Mouse (Mus musculus) limb, embryonic 13.5 days (tissue): ENCODE measurements around the gene Hoxb9. TPM values are rescaled to one million over a fixed set of nuclear protein-coding genes. Genes with fewer than 3 reads are reported as not detected.

Source experiments
- ATAC-seq: fragments of 200-750 bp; cut with Nextera tagmentation; 2 replicates; pipeline ENCODE4 v1.8.0; 2017; ENCODE audit warnings: low read depth, moderate number of reproducible peaks, moderate TSS enrichment; ENCODE audit not compliant: low FRiP score
- H3K27ac ChIP-seq: fragments of 300-500 bp; sonication (generic); 2 replicates; pipeline ENCODE4 v1.5.1; 2015; ENCODE audit warnings: inconsistent platforms, mild to moderate bottlenecking, moderate library complexity
- H3K27me3 ChIP-seq: fragments of 300-500 bp; sonication (generic); 2 replicates; pipeline ENCODE4 v1.6.1; 2015; ENCODE audit warnings: mild to moderate bottlenecking, inconsistent platforms
- H3K36me3 ChIP-seq: fragments of 300-500 bp; sonication (generic); 2 replicates; pipeline ENCODE4 v1.6.1; 2015; ENCODE audit warnings: inconsistent platforms, mild to moderate bottlenecking, moderate library complexity
- H3K4me1 ChIP-seq: fragments of 300-500 bp; sonication (generic); 2 replicates; pipeline ENCODE4 v1.6.1; 2015; ENCODE audit warnings: inconsistent platforms
- H3K4me2 ChIP-seq: fragments of 300-500 bp; sonication (generic); replicated peaks from 2 replicates; pipeline ENCODE4 v1.6.1; 2015; ENCODE audit warnings: inconsistent platforms, mild to moderate bottlenecking, moderate library complexity
- H3K4me3 ChIP-seq: fragments of 300-500 bp; sonication (generic); 2 replicates; pipeline ENCODE4 v1.5.1; 2015; ENCODE audit warnings: moderate library complexity, mild to moderate bottlenecking, inconsistent platforms
- H3K9ac ChIP-seq: fragments of 300-500 bp; sonication (generic); 2 replicates; pipeline ENCODE4 v1.6.1; 2015; ENCODE audit warnings: mild to moderate bottlenecking, inconsistent platforms
- H3K9me3 ChIP-seq: fragments of 300-500 bp; sonication (generic); 2 replicates; pipeline ENCODE4 v1.6.1; 2016; ENCODE audit warnings: inconsistent platforms
- WGBS: fragments of 180-500 bp; shearing (Covaris S2); methylation state at CpG from one replicate; pipeline ENCODE4 v1.1.7; 2015; 5-methylcytosine and 5-hydroxymethylcytosine counted together
- microRNA counts: library from miRNA; unstranded; fragments of <30 nt; microRNA quantifications from one replicate; lab custom pipeline; 2016
- microRNA-seq: library from miRNA; unstranded; fragments of <30 nt; microRNA quantifications from one replicate; pipeline ENCODE4, GENCODE M21; 2016
- polyA plus RNA-seq: library from polyadenylated mRNA; unstranded; fragments of >200 nt; fragmentation: Nextera tagmentation; extraction: Ambion mirVana; gene quantifications from 2 replicates; pipeline ENCODE4 v1.2.1, GENCODE M21; 2015

Hoxb9 gene
- polyA plus RNA-seq, 1 experiment from 2014 or later = 1.3 TPM

GRCm38 (mm10) chr11:96325747-96326212 is 54.5 kb downstream of the Hoxb9 start:
- WGBS = 5% methylated on average over 22 of the region's 22 CpGs
- Histone ChIP-seq H3K4me2 (peak overlapping the region; percentile 28; the same call in 1 of the 2 replicates), H3K36me3 (no peaks in the 10 kb centered on the region), H3K4me1 (no peaks in the 10 kb centered on the region), H3K27ac (no peak overlapping the region), H3K9me3 (no peaks in the 10 kb centered on the region), H3K27me3 (peaks cover 100% of the 10 kb centered on the region), H3K9ac (no peak overlapping the region), H3K4me3 (0 out of 2 replicates have a peak overlapping the region, but pooled peaks have one; percentile 2)
- ATAC-seq = no peak

MicroRNAs within 50 kb of the gene (microRNA counts, 519-probe panel; counts per million panel counts)
- microRNA mmu-miR-10a (lab: Ali Mortazavi, UCI) (3,507 counts per million, percentile 63 among the panel's probes with 10 or more counts), microRNA mmu-miR-196a (lab: Ali Mortazavi, UCI) (4,265 counts per million, percentile 82 among the panel's probes with 10 or more counts)

Small RNA genes lying within 50 kb of the gene (microRNA-seq; reads per million reads assigned to microRNA genes)
- 5,800 reads per million, percentile 91 among the genes with 10 or more reads in this experiment for gene Mir10a
- 21.8 reads per million, percentile 36 among the genes with 10 or more reads in this experiment for gene Mir196a-1

Other genes with a start within 250 kb of the Hoxb9 start
- not detected in 2 replicates for gene Gip, start 246.9 kb upstream of the Hoxb9 start, polyA plus RNA-seq
- 95.0 and 98.4 TPM in 2 replicates for gene Snf8, start 236.6 kb upstream of the Hoxb9 start, polyA plus RNA-seq
- gene Ube2z, start 206.1 kb upstream of the Hoxb9 start, polyA plus RNA-seq = 39.2 and 41.4 TPM in 2 replicates
- 424 and 500 TPM in 2 replicates for gene Atp5g1, start 195.8 kb upstream of the Hoxb9 start, polyA plus RNA-seq
- not detected in 2 replicates for gene Calcoco2, start 159.5 kb upstream of the Hoxb9 start, polyA plus RNA-seq
- not detected in 2 replicates for gene Ttll6, start 137.7 kb upstream of the Hoxb9 start, polyA plus RNA-seq
- not detected in 2 replicates for gene Hoxb13, start 77.1 kb upstream of the Hoxb9 start, polyA plus RNA-seq
- 0.17 and 0.32 TPM in 2 replicates for gene Hoxb8, start 10.4 kb downstream of the Hoxb9 start, polyA plus RNA-seq
- gene Hoxb7, start 15.2 kb downstream of the Hoxb9 start, polyA plus RNA-seq = 2.0 and 2.2 TPM in 2 replicates
- 0.59 and 1.4 TPM in 2 replicates for gene Hoxb6, start 21.0 kb downstream of the Hoxb9 start, polyA plus RNA-seq
- 0.97 and 1.5 TPM in 2 replicates for gene Hoxb5, start 31.9 kb downstream of the Hoxb9 start, polyA plus RNA-seq
- gene Hoxb4, start 46.8 kb downstream of the Hoxb9 start, polyA plus RNA-seq = 0.36 and 0.50 TPM in 2 replicates
- 0.17 and 0.55 TPM in 2 replicates for gene Hoxb3, start 51.9 kb downstream of the Hoxb9 start, polyA plus RNA-seq
- 3.9 and 4.8 TPM in 2 replicates for gene Hoxb2, start 79.1 kb downstream of the Hoxb9 start, polyA plus RNA-seq
- 0.13 TPM in 1 of 2 replicates, not detected in the other for gene Hoxb1, start 94.3 kb downstream of the Hoxb9 start, polyA plus RNA-seq
- gene Skap1, start 193.1 kb downstream of the Hoxb9 start, polyA plus RNA-seq = 0.61 and 0.72 TPM in 2 replicates